Mouse (Mus musculus) lung, adult 2 months (tissue): ENCODE measurements around the gene Oprl1.

ENCODE experiments used
- CTCF ChIP-seq: fragments of 200-500 bp; IDR thresholded peaks from 2 replicates; pipeline ENCODE4 v1.5.1; 2011; ENCODE audit warnings: mild to moderate bottlenecking, low read length, control low read depth; ENCODE audit not compliant: insufficient read depth
- POLR2A ChIP-seq: fragments of 200-500 bp; IDR thresholded peaks from 2 replicates; pipeline ENCODE4 v1.6.1; 2011; ENCODE audit warnings: low read depth, mild to moderate bottlenecking, control low read depth, low read length, borderline replicate concordance; ENCODE audit errors: extremely low read depth

- TF ChIP-seq POLR2A (no peak), CTCF (no peak)
Measured at GRCm38 (mm10) chr2:181727659-181728262, 12.9 kb downstream of the Oprl1 start.
